ENCODE assay signal across 13 mouse cellular contexts in the genomic region with DNA sequence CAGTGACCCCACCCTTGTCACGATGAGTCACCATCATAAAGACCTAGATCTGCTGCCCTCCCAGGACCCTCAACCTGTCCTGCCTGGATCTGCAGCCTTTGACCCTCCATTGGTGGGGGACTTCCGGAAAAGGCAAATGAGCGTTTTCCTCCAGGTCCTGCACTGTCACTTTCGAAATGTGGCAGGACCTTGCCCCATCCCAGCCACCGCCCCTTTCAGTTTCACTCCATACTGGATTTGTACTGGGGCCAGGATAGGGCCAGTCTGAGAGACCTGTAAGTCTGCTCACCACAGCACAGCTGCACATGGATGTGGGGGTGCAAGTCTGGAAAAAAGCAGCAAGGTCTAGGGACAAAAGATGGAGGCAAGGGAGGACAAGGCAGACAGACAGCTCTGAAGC. TPM values are rescaled to one million over a fixed set of nuclear protein-coding genes. Genes with fewer than 3 reads are reported as not detected.
DNase-seq lines count a peak whose midpoint lies in the region; ATAC-seq and TF ChIP-seq lines count a peak whose summit lies in the region.
"Had no signal": no experiment of that assay in that cellular context is flagged by ENCODE, and none has a peak within 500 bp of the region (broad histone marks: within the 10 kb centered on the region; RNA-seq: fewer than 3 reads in every experiment).

No protein-coding gene starts in this region.

- H3K9me3 ChIP-seq in liver, embryonic 12.5 days (replicated peaks): no peaks in the 10 kb centered on the region
- no peaks in the 10 kb centered on the region for H3K9me3 ChIP-seq in neural tube, embryonic 15.5 days (replicated peaks)
- H3K9me3 ChIP-seq: heart, embryonic 12.5 days; hindbrain, embryonic 15.5 days had no signal

- peaks cover 47% of the 10 kb centered on the region for H3K4me1 ChIP-seq in kidney, adult 2 months (ENCODE audit: control insufficient read depth, insufficient read depth, low read length)
- peaks cover 95% of the 10 kb centered on the region for H3K4me1 ChIP-seq in liver, embryonic 12.5 days
- H3K4me1 ChIP-seq in neural tube, embryonic 15.5 days: peaks cover 38% of the 10 kb centered on the region

- H3K9ac ChIP-seq in liver, embryonic 12.5 days: peak overlapping the region; percentile 56; the same call in 1 of the 2 replicates
- H3K9ac ChIP-seq in neural tube, embryonic 15.5 days (replicated peaks): no peak overlapping the region
- H3K9ac ChIP-seq: heart, embryonic 12.5 days; hindbrain, embryonic 15.5 days had no signal

- H3K4me2 ChIP-seq in liver, embryonic 12.5 days: peak overlapping the region; percentile 95
- no peak overlapping the region for H3K4me2 ChIP-seq in neural tube, embryonic 15.5 days
- H3K4me2 ChIP-seq: heart, embryonic 12.5 days; hindbrain, embryonic 15.5 days had no signal

- H3K27ac ChIP-seq in kidney, adult 2 months (ENCODE audit: insufficient read depth, low read depth, low read length): no peak overlapping the region
- peak overlapping the region; percentile 70 for H3K27ac ChIP-seq in liver, embryonic 12.5 days
- no peak overlapping the region for H3K27ac ChIP-seq in neural tube, embryonic 15.5 days (replicated peaks)
- H3K27ac ChIP-seq: hindbrain, embryonic 15.5 days had no signal

- DNase-seq in kidney, adult 2 months: peak; percentile 49
- no peak for DNase-seq in kidney, adult 18-20 months
- DNase-seq in monocyte, adult 2 months (ENCODE audit: low read depth in 1 of 2, low spot score in 2 of 2): peak; percentile 61 to 64
- DNase-seq in gastrocnemius, postnatal 10 days: no peak
- DNase-seq: cerebellum, postnatal 25 days; midbrain, embryonic 14.5 days; thymus, postnatal 14 days had no signal

- no peak for TF ChIP-seq POLR2A in kidney, adult 2 months (IDR thresholded peaks at IDR 0.05; ENCODE audit: low read depth, low read length)

- H3K27me3 ChIP-seq in kidney, adult 2 months (replicated peaks; ENCODE audit: control insufficient read depth, insufficient read depth, low read length): no peaks in the 10 kb centered on the region
- H3K27me3 ChIP-seq in liver, embryonic 12.5 days (replicated peaks): no peaks in the 10 kb centered on the region
- no peaks in the 10 kb centered on the region for H3K27me3 ChIP-seq in neural tube, embryonic 15.5 days (replicated peaks)
- H3K27me3 ChIP-seq: CH12.LX; heart, embryonic 12.5 days; hindbrain, embryonic 15.5 days had no signal

- no peaks in the 10 kb centered on the region for H3K36me3 ChIP-seq in kidney, adult 2 months (ENCODE audit: control insufficient read depth, insufficient read depth, low read length)
- H3K36me3 ChIP-seq in liver, embryonic 12.5 days: peaks cover 22% of the 10 kb centered on the region
- no peaks in the 10 kb centered on the region for H3K36me3 ChIP-seq in neural tube, embryonic 15.5 days
- H3K36me3 ChIP-seq: heart, embryonic 12.5 days; hindbrain, embryonic 15.5 days had no signal

- WGBS in kidney, adult 2 months: 65% methylated on average over 5 of the region's 5 CpGs
- 69% methylated on average over 5 of the region's 5 CpGs for WGBS in liver, embryonic 12.5 days (ENCODE audit: insufficient replicate concordance)
- 86% methylated on average over 5 of the region's 5 CpGs for WGBS in neural tube, embryonic 15.5 days

- no peak for TF ChIP-seq CTCF in kidney, adult 2 months (conservative IDR thresholded peaks at IDR 0.05; ENCODE audit: insufficient read depth, insufficient read length, low read depth, low read length)

- no peak overlapping the region for H3K4me3 ChIP-seq in kidney, adult 2 months (ENCODE audit: insufficient read depth, low read depth, low read length)
- no peak overlapping the region for H3K4me3 ChIP-seq in liver, embryonic 12.5 days
- H3K4me3 ChIP-seq in neural tube, embryonic 15.5 days (replicated peaks): no peak overlapping the region
- H3K4me3 ChIP-seq: heart, embryonic 12.5 days; hindbrain, embryonic 15.5 days had no signal

- peak; percentile 75 for ATAC-seq in granulocyte monocyte progenitor cell, adult 5-6 weeks (replicated peaks; ENCODE audit: poor library complexity, severe bottlenecking)
- ATAC-seq in liver, embryonic 12.5 days: no peak
- no peak for ATAC-seq in neural tube, embryonic 15.5 days (ENCODE audit: low FRiP score)

RNA-seq across cellular contexts. Expression of a gene that starts 6.7 kb away (rescaled TPM):
- polyA plus RNA-seq in kidney, adult 2 months (2012; rRNA removed): 27.7 and 30.8 TPM in 2 replicates
- 42.4 and 43.6 TPM in 2 replicates for total RNA-seq in granulocyte monocyte progenitor cell, adult 5-6 weeks (2014; fragmentation: Nextera tagmentation)
- total RNA-seq in granulocyte monocyte progenitor cell, adult 5-6 weeks (2017): 18.0 and 24.5 TPM in 2 replicates
- polyA plus RNA-seq in liver, embryonic 12.5 days (2016; fragmentation: Nextera tagmentation; extraction: Ambion mirVana): 15.0 and 15.4 TPM in 2 replicates
- 10 to 100 TPM in 1 of 2 experiments, 1 to 10 TPM in 1; 7.7 to 11.6 TPM for total RNA-seq in gastrocnemius, postnatal 10 days (2021)
- 11.7 and 12.8 TPM in 2 replicates for polyA plus RNA-seq in neural tube, embryonic 15.5 days (2015; fragmentation: Nextera tagmentation; extraction: Ambion mirVana)

RNA-seq across cellular contexts. Expression of a gene that starts 17.0 kb away (rescaled TPM):
- 114 and 117 TPM in 2 replicates for polyA plus RNA-seq in kidney, adult 2 months (2012; rRNA removed)
- total RNA-seq in granulocyte monocyte progenitor cell, adult 5-6 weeks (2014; fragmentation: Nextera tagmentation): 94.5 and 150 TPM in 2 replicates
- 121 and 132 TPM in 2 replicates for total RNA-seq in granulocyte monocyte progenitor cell, adult 5-6 weeks (2017)
- 18.6 and 19.8 TPM in 2 replicates for polyA plus RNA-seq in liver, embryonic 12.5 days (2016; fragmentation: Nextera tagmentation; extraction: Ambion mirVana)
- total RNA-seq in gastrocnemius, postnatal 10 days (2021): 100 to 1,000 TPM; 105 to 110 TPM
- polyA plus RNA-seq in neural tube, embryonic 15.5 days (2015; fragmentation: Nextera tagmentation; extraction: Ambion mirVana): 16.9 and 17.3 TPM in 2 replicates

RNA-seq across cellular contexts. Expression of a gene that starts 39.8 kb away (rescaled TPM):
- polyA plus RNA-seq in kidney, adult 2 months (2012; rRNA removed): 1,948 and 2,036 TPM in 2 replicates
- 193 and 253 TPM in 2 replicates for total RNA-seq in granulocyte monocyte progenitor cell, adult 5-6 weeks (2014; fragmentation: Nextera tagmentation)
- 47.4 and 49.6 TPM in 2 replicates for total RNA-seq in granulocyte monocyte progenitor cell, adult 5-6 weeks (2017)
- 393 and 419 TPM in 2 replicates for polyA plus RNA-seq in liver, embryonic 12.5 days (2016; fragmentation: Nextera tagmentation; extraction: Ambion mirVana)
- 100 to 1,000 TPM; 576 to 659 TPM for total RNA-seq in gastrocnemius, postnatal 10 days (2021)
- polyA plus RNA-seq in neural tube, embryonic 15.5 days (2015; fragmentation: Nextera tagmentation; extraction: Ambion mirVana): 553 and 558 TPM in 2 replicates

RNA-seq across cellular contexts. Expression of a gene that starts 42.0 kb away (rescaled TPM):
- 8.1 and 8.7 TPM in 2 replicates for polyA plus RNA-seq in kidney, adult 2 months (2012; rRNA removed)
- 0.73 and 5.3 TPM in 2 replicates for total RNA-seq in granulocyte monocyte progenitor cell, adult 5-6 weeks (2014; fragmentation: Nextera tagmentation)
- total RNA-seq in granulocyte monocyte progenitor cell, adult 5-6 weeks (2017): 0.36 TPM in 1 of 2 replicates, not detected in the other
- polyA plus RNA-seq in liver, embryonic 12.5 days (2016; fragmentation: Nextera tagmentation; extraction: Ambion mirVana): 0.94 and 0.96 TPM in 2 replicates
- total RNA-seq in gastrocnemius, postnatal 10 days (2021): 1 to 10 TPM; 2.3 to 3.2 TPM
- 91.9 and 93.0 TPM in 2 replicates for polyA plus RNA-seq in neural tube, embryonic 15.5 days (2015; fragmentation: Nextera tagmentation; extraction: Ambion mirVana)

RNA-seq across cellular contexts. Expression of a gene that starts 49.4 kb away (rescaled TPM):
- polyA plus RNA-seq in kidney, adult 2 months (2012; rRNA removed): 65.6 and 67.0 TPM in 2 replicates
- total RNA-seq in granulocyte monocyte progenitor cell, adult 5-6 weeks (2014; fragmentation: Nextera tagmentation): 26.7 and 36.8 TPM in 2 replicates
- 10.0 and 17.4 TPM in 2 replicates for total RNA-seq in granulocyte monocyte progenitor cell, adult 5-6 weeks (2017)
- 5.7 and 6.3 TPM in 2 replicates for polyA plus RNA-seq in liver, embryonic 12.5 days (2016; fragmentation: Nextera tagmentation; extraction: Ambion mirVana)
- 10 to 100 TPM; 34.3 to 62.7 TPM for total RNA-seq in gastrocnemius, postnatal 10 days (2021)
- polyA plus RNA-seq in neural tube, embryonic 15.5 days (2015; fragmentation: Nextera tagmentation; extraction: Ambion mirVana): 19.4 and 20.5 TPM in 2 replicates

Comparison
In these comparisons a context has a peak if more than half of its experiments do, and no peak if none do; other contexts are left out.
1. DNase-seq: peak in kidney, adult 2 months (single experiment) and monocyte, adult 2 months (2 of 2); none in kidney, adult 18-20 months (single experiment) and gastrocnemius, postnatal 10 days (single experiment).